Mouse (Mus musculus) CD4-positive, CD25-positive, alpha-beta regulatory T cell, adult 2 months (primary cell): ENCODE results near the gene Gpr156.
"Not testable (repeated sequence)": the region's sequence is repeated elsewhere in the genome, so short reads cannot be mapped to it uniquely, and the experiment has no call there.

Source experiments
- DNase-seq: peaks from one replicate; pipeline ENCODE4 v3.0.0-alpha.2; 2012; ENCODE audit warnings: low read depth, low spot score

The Gpr156 gene

DNA sequence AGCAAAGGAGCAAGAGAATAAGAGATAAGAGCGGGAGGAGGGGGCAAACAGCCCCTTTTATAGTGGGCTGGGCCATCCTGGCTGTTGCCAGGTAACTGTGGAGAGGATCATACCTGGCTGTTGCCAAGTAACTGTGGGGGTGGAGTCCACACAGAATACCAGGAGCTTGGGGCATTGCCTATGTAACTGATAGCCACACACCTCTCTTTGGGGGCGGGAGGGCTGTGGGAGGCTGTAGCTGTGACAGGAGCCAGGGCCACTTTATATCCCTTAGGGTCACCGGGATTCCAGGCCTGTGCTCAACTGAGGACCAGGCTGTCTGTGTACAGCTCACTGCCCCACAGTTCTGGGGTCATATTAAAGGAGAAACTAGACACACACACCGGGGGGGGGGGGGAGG, 40.5 kb downstream of the Gpr156 start:
- DNase-seq, result no peak

DNA sequence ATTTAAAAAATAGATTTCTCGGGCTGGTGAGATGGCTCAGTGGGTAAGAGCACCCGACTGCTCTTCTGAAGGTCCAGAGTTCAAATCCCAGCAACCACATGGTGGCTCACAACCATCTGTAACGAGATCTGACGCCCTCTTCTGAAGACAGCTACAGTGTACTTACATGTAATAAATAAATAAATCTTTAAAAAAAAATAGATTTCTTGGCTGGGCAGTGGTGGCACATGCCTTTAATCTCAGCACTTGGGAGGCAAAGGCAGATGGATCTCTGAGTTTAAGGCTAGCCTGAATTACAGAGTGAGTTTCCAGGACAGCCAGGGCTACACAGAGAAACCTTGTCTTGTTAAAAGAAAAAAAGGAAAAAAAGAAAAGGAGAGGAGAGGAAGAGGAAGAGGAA, 46.4 kb downstream of the Gpr156 start:
- not testable (repeated sequence) for DNase-seq

DNA sequence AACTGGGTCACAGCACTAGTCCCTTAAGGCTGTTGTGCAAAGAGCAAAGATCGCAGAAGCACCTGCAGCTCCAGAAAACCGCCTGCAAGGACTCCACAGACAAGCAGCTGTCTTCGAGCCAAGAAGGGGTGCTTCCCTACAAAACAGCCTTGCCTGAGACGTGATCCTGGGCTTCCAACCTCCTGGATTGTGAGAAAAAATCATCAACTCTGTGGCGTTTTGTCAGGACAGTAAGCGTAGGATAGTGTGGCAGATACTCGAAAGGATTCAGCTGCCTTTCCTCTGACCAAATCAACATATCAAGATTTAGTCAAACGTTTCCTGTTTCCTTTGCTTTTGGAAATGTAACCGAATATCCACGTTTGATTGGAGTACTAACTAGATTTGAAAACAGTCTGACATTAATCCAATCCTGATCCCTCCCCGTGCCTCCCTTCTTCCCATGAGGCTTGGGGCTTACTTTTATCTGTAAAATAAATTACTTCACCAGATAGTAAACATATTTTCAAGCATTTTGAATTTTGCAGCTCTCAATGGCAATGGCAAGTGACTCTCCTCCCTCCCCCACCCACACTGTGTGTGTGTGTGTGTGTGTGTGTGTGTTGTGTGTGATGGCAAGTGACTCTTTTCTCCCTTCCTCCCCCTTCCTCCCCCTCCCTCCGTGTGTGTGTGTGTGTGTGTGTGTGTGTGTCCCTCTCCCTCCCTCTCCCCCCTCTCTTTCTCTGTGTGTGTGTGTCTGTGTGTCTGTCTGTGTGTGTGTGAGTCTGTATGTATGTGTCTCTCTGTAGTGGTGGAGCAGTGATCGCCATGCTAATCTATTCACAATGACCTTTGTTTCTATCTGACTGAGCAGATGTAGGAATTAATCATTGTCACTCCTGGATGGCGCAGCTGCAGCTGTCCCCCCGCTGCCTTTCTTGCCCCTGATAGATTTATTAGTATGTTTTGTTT, 47.3 kb downstream of the Gpr156 start:
- peak; percentile 46 for DNase-seq

DNA sequence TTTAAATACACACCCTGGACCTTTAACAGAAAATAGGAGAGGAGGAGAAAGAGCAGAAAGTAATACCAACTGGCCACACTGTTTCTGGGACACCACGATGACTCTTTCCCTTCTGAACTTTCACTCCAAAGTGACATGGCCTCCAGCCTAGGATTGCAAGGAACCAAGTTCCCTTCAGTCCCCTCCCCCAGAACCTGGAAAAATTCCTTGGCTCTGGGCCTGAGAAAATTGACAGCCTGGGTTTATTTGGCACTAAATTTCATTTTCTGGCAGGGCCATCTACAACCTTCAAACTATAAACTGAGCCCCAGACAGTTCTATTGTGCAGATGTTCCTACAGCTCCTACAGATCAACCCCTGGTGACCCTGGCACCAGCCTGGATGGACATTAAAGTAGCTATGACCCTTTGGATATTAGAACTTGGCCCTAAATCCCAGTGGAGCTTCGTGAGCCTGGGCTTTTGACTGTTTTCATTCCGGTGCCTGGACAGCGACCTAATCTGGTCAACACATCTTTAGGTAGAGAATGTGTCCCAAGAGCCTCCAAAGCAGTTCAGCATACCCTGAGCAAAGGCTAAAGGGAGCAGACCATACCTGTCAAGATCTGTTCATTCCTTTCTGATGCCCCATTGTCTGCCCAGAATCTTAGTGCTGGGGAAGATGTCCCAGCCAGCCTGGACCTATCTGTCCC, 48.2 kb downstream of the Gpr156 start:
- DNase-seq, result no peak

DNA sequence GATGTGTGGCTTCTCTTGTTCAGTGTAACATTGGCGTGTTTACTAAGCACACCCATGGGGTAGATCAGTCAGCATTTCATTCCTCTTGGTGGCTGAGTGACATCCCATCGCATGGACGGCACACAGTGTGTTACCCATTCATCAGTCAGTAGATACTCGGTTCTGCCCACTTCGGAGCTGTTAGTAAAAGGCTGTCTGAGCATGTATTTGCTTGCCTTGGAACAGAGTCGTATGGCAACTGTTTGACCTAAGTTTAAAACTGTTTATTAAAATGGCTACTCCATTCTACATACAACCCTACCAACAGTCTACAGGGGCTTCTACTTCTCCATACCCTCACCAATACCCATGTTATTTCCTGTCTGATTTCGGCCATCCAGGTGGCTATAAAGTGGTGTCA, 50.6 kb downstream of the Gpr156 start:
- DNase-seq, result no peak

DNA sequence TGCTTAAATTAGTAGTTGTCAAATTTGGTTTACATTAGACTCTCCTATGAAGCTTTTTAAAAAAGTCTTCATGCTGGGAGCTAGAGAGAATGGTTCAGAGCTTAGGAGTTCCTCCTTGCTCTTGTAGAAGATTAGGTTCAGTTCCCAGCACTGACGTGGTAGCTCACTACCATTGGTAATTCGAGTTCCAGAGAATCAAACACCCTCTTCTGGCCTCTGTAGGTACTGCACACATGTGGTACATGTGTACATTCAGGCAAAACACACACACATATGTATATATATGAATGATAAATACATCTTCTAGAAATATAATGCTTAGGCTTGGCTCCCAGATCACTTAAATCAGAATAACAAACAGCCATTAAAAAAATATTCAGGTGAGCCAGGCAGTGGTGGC, 51.1 kb downstream of the Gpr156 start:
- DNase-seq, result peak; percentile 9

DNA sequence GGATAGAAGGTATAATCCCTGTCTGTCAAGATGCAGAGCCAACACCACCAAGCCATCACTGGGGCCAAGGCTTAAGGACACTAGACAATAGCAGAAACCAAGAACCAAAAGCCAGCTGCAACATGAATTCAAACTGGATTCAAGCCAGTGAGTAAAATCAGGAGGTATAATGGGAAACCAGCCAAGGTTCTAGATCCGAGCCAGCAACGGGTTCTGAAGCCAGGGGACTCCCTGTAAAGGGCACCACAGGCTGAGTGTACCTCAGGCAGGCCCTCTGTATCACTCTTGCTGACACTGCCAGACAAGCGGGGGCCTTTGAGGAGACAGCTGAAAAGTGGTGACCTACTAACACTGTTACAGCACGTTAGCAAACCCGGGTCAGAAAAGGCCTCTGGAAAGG, 55.2 kb downstream of the Gpr156 start:
- DNase-seq, result no peak

DNA sequence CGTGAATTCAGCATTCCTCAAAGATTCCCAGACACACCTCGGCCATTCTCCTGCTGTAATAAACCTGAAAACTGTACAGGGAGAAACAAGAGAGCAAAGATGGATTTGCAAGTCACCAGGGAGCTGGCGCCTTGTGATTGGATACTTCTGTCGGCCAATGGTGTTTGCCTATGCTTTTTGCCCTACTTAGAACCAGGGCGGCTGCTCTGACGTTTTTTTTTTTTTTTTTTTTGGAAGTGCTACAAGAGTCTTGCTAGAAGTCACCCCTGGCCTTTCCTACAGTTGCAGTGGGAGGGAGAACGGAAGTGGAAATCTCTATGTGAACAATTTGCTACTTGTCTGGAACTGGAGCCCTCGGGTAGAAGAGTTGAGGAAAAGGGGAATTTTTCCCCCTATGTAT, 56.1 kb downstream of the Gpr156 start:
- no peak for DNase-seq

DNA sequence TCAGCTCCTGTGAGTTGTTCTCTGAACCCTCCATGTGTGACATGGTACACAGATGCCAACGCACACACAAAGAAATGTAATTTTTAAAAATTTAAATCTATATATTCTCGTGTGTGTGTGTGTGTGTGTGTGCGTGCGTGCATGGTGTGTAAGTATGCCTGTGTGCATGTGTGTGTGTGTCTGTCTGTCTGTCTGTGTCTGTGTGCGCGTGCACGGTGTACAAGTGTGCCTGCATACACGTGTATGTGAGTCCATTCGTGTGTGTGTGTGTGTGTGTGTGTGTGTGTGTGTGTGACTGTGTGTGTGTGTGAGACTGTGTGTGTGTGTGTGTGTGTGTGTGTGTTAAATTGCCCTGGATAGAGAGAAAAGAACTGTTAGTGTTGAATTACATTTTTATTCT, 56.9 kb downstream of the Gpr156 start:
- not testable (repeated sequence) for DNase-seq

DNA sequence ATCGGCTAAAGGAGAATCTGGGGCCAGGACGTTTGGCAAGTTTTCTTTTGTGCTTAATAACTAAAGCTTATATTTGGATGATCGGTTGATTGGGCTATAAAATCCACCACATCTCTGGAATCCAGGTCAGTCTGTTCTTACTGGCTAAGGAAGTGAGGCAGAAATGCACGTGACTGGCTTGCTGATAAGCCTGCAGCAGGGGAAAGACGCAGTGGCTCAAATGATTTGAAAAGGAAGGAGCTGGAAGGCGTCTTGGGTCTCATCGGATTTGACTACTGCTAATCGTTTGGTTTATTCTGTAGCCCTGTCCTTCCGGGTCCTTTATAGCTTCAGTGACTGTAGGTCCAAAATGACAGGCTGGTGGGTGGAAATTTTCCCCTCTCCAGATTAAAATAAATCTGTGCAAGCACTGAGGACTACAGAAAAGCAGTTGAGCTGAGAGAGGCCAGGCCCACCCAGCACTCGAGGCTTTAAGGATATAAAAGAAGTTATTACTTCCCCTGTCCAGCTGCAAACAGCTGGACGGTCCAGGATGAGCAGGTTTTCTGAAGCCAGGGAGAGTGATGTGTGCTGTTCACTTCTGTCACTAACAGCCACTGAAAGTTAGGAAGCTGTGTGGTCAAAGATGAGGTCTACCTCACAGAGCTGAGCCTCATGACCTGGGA, 57.7 kb downstream of the Gpr156 start:
- no peak for DNase-seq

DNA sequence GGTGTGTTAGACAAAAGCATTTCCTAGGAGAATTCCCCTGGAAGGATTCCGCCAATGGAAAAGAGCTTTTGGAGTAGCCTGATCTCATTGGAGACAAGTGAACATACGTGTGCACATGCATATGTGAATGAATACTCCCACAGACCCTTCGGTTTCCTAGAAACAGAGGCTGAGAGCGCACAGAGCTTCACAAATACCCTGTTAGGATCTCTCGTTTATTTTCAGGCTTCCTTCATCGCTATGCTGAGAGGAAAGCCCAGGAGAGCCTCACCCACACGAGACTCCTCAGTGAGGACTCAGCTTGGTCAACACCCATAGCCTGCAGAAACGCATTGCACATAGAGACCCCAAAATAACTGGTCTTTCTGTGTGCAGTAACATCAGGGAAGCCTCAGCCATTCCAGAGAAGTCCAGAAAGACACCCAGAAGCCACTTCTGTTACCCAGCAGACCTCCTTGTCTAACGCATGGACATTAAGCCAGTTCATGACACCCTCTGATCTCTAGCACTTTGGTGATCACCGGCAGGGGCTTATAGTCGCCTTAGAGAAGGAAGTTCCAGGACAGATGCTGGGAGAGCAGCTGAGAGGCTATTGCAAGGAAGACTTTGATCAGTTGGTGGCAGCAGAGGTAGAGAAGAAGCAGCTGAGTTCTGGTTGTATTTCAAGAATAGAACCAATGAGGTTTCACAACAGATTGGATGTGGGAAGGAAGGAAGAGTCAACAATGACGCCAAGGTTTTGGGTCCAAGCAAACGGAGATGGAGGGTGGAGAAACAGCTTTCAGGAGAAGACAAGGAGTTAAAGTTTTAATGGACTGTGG, 58.4 kb downstream of the Gpr156 start:
- DNase-seq, result peak; percentile 7

DNA sequence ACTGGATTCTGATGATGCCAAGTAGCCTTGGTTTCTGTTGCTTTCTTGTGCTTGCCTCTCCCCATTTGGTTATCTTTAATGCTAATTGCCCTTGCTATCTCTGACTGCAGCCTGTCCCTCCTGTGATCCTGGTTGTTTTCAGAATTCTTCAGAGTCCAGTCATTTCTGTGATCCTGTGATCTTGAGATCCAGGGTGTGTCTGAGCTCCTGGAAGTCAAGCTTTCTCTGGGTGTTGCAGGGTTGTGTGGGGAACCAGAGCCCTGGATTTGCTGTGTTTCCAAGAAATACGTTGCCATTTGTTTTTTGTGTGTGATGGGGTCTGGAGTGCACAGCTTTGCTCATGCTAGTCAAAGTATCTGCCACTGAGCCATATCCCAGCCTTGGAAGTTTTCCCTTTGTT, 65.6 kb downstream of the Gpr156 start:
- DNase-seq, result no peak

DNA sequence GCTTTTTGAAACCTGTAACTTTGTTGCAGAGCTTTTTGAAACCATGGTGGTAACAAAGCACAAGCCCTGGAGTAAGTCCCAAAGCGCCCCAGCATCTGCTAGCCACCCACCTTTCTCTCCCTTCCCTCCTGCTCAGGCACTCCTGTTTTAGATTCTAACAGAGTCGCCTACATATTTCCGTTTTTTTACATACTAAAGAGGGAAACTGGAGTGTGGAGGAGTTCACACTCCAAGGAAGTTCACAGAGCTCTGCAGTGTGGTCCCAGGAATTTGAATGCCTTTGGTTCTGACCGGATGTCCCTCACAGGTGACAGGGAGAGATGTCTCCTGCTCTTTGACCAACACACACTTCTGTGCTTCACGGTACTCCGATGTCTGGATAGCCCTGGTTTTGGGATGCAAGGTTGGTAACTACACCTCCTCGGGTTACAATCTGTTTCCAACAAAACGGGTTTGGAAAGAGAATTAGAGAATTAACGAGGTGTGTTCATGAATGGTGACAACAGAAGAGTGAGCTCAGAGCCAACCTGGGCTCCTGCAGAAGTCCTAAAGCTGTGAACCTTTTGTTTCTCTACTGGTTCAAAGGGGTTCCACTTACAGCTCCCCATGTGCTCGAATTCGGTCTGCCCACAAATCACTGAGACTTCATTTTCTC, 72.0 kb downstream of the Gpr156 start:
- no peak for DNase-seq

DNA sequence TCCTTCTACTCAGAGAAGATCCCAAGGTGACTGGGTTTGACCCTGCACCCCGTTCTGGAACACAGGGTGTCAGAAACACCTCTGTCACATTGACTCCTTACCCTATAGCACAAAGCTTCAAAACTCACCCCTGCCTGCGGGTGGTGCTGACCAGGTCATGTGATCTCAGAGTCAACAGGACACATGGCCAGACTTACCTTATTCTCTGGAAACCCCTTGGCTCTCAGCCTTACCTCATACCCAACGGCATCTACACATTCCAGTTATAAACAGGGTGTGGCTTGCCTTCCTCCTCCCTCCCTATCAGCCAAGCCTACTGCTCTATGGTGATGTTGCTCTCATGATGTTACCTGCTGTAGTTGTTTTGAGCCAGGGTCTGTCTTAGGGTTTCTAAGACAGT, 73.5 kb downstream of the Gpr156 start:
- DNase-seq, result no peak

DNA sequence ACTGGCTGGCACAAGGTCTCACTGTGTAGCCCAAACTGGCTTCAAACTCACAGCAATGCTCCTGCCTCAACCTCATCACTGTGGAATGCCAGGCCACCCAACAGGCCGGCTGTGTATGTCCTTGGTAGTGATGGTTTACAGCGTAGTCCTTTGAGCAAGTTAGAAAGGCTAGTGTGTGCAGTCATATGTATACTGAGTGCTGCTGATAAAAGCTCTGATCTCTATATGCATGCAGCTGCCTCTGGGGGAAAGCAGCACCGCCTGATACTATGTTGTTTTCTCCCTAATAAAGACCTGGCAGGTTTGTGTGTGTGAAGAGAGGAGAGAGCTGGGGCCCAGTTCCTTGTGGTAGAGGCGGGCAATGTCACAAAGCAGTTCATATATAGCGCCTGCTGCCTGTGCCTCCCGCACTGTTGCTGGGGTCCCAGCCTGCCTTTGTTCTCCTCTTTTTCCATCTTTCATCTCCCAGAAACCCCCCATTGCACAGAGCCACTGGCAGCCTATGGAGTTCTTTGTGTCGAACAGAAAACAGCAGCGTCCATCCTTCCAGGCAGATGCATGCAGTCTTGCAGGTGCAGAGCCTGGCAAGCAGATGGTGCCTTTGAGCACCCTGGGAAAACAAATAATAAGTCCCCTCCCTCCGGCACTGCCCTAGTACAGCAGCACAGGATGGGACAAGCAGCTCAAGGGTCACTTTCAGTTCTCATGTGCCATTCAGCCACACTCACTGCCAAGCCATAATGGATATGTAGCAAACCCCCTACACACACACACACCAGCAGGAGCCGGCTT, 74.5 kb downstream of the Gpr156 start:
- DNase-seq, result no peak

DNA sequence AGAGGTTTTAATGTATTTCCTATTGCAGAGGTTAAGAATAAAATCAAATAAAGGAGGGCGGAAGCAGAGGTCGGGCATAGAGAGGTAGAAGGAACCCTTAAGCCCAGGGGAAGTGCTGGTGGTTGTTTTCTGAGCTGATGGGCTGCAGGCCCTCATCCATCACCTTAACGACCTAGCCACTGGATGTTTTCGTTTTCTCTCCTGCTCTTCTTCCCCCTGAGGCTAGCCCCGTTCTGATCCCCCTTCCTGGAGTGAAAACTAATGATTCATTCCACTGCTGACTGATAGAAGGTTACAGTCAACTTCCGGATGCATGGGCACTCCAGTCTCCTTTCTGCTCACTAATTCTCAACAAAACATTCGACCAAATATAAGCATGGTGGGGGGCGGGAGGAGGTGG, 76.5 kb downstream of the Gpr156 start:
- no peak for DNase-seq

DNA sequence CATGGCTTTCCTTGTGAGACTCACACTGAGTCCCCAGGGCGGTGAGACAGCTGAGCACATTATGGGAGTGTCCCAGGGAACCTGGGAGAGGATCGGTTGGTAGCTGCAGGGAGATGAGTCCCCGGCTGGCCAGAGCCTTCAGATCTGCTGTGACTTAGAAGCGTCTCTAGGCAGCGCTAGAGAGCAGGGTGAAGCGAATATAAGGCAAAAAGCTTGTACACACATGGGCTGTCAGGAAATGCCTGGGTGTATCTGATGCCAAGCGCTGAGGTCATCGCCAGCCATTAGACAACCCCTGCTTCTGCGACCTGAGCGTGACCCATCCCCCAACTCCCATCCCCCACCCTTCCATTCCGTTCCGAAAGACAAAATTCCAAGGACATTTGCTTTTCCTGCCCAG, 78.4 kb downstream of the Gpr156 start:
- peak; percentile 77 for DNase-seq

DNA sequence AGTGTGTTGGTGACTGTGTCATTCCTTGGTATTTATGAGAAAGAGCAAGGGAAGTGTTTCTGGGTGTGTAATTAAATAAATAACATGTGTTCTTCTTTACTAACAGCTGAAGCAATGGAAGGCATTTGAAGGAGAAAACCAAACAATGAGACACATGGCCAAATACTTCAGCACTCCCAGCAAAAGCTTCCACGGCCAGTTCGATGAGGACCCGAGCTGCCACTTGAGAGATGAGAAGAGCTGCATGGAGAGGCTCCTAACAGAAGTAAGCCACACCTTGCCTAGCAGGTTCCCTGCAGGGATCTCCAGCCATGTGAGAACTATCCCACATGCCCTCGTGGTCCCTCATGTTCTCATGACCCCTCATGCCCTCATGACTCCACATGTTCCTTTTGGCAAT, 81.5 kb downstream of the Gpr156 start:
- no peak for DNase-seq

DNA sequence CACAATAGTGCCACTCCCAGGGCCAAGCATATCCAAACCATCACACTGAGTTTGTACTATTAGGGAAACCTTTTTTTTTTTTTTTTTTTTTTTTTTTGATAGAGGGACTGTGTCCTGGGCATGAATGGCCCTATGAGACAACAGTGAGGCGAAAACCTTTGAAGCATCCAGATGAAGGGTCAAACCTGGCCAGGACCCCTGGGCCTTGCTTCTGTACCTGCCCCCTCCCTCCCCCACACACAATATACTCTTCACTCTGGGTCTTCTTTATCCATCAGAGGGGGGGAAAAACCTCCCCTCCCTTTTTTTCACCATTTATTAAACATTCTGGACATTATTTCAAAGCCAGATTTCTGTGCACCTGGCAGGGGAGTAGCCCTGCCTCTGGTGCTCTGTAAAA, 83.5 kb downstream of the Gpr156 start:
- DNase-seq, result no peak

DNA sequence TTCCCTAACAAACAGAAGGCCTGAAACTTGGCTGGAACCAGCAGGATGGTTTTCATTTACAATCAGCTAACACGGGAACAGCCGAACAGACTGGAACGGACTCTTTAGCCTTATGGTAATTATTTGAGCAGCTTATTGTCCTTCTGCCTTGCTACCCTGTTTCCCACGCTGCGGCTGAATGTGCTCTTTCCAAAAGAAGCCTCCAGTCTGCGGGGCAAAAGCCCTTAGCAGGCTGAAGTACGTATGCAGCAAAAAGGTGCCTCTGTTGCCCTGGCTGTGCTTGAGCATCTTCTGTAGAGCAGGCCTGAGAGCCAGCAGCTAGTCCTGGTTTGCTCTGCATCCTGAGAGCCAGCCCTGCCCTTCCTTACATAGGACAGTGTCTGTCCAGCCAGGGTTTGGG, 83.9 kb downstream of the Gpr156 start:
- no peak for DNase-seq
